Mouse (Mus musculus) hindbrain, embryonic 16.5 days (tissue): ENCODE measurements around the gene Gpr161. TPM values are rescaled to one million over a fixed set of nuclear protein-coding genes. Genes with fewer than 3 reads are reported as not detected.

Experiments used
- ATAC-seq: fragments of 200-750 bp; cut with Nextera tagmentation; 2 replicates; pipeline ENCODE4 v1.8.0; 2017; ENCODE audit warnings: moderate TSS enrichment, moderate library complexity
- H3K27ac ChIP-seq: fragments of 300-500 bp; sonication (generic); 2 replicates; pipeline ENCODE4 v1.5.1; 2014; ENCODE audit warnings: low read depth, mild to moderate bottlenecking, control low read depth, low read length, moderate library complexity
- H3K27me3 ChIP-seq: fragments of 300-500 bp; sonication (generic); replicated peaks from 2 replicates; pipeline ENCODE4 v1.6.1; 2014; ENCODE audit warnings: low read length; ENCODE audit not compliant: control insufficient read depth, insufficient read depth
- H3K36me3 ChIP-seq: fragments of 300-500 bp; sonication (generic); 2 replicates; pipeline ENCODE4 v1.6.1; 2014; ENCODE audit warnings: mild to moderate bottlenecking, low read length, moderate library complexity, mixed read lengths; ENCODE audit not compliant: control insufficient read depth, insufficient read depth
- H3K4me1 ChIP-seq: fragments of 300-500 bp; sonication (generic); 2 replicates; pipeline ENCODE4 v1.6.1; 2014; ENCODE audit warnings: low read depth, low read length; ENCODE audit not compliant: control insufficient read depth, insufficient read depth
- H3K4me2 ChIP-seq: fragments of 300-500 bp; sonication (generic); 2 replicates; pipeline ENCODE4 v1.6.1; 2014; ENCODE audit warnings: mild to moderate bottlenecking, low read length, control low read depth, moderate library complexity
- H3K4me3 ChIP-seq: fragments of 300-500 bp; sonication (generic); 2 replicates; pipeline ENCODE4 v1.5.1; 2014; ENCODE audit warnings: mild to moderate bottlenecking, low read length, control low read depth, moderate library complexity
- H3K9ac ChIP-seq: fragments of 300-500 bp; sonication (generic); 2 replicates; pipeline ENCODE4 v1.6.1; 2014; ENCODE audit warnings: low read depth, mild to moderate bottlenecking, control low read depth, low read length, moderate library complexity
- H3K9me3 ChIP-seq: fragments of 300-500 bp; sonication (generic); 2 replicates; pipeline ENCODE4 v1.6.1; 2014; ENCODE audit warnings: mild to moderate bottlenecking, low read length, moderate library complexity; ENCODE audit not compliant: control insufficient read depth
- WGBS: fragments of 180-500 bp; shearing (Covaris S2); extraction: QIAGEN DNeasy Blood & Tissue Kit; methylation state at CpG from one replicate; pipeline ENCODE4 v1.1.7; 2014; 5-methylcytosine and 5-hydroxymethylcytosine counted together
- polyA plus RNA-seq: library from polyadenylated mRNA; unstranded; fragments of >200 nt; fragmentation: Nextera tagmentation; extraction: Ambion mirVana; gene quantifications from 2 replicates; pipeline ENCODE4 v1.2.1, GENCODE M21; 2015

Gpr161 gene
- polyA plus RNA-seq, 1 experiment from 2014 or later = 3.3 TPM

- Histone ChIP-seq H3K27ac (no peak overlapping the region), H3K9me3 (no peaks in the 10 kb centered on the region), H3K4me3 (no peak overlapping the region), H3K4me1 (no peaks in the 10 kb centered on the region), H3K27me3 (no peaks in the 10 kb centered on the region), H3K4me2 (no peak overlapping the region), H3K36me3 (no peaks in the 10 kb centered on the region), H3K9ac (no peak overlapping the region)
- no peak for ATAC-seq
- WGBS = 85% methylated on average over 2 of the region's 2 CpGs
Measured at GRCm38 (mm10) chr1:165363271-165363670, 67.7 kb downstream of the Gpr161 start.

- H3K9ac ChIP-seq = no peak overlapping the region
- no peak overlapping the region for H3K4me3 ChIP-seq
- no peak for ATAC-seq
- H3K27me3 ChIP-seq = no peaks in the 10 kb centered on the region
- WGBS = 88% methylated on average over 3 of the region's 3 CpGs
- no peaks in the 10 kb centered on the region for H3K4me1 ChIP-seq
- H3K36me3 ChIP-seq = no peaks in the 10 kb centered on the region
- no peaks in the 10 kb centered on the region for H3K9me3 ChIP-seq
- H3K27ac ChIP-seq = no peak overlapping the region
- H3K4me2 ChIP-seq = no peak overlapping the region
Measured at GRCm38 (mm10) chr1:165365057-165365456, 69.5 kb downstream of the Gpr161 start.

GRCm38 (mm10) chr1:165370990-165371389 lies 75.4 kb downstream of the Gpr161 start:
- Histone ChIP-seq H3K9ac (no peak overlapping the region), H3K4me3 (no peak overlapping the region), H3K4me1 (no peaks in the 10 kb centered on the region), H3K36me3 (no peaks in the 10 kb centered on the region; the same call in 1 of the 2 replicates), H3K27me3 (no peaks in the 10 kb centered on the region), H3K27ac (no peak overlapping the region), H3K4me2 (no peak overlapping the region), H3K9me3 (no peaks in the 10 kb centered on the region)
- WGBS = 88% methylated on average over 4 of the region's 4 CpGs
- no peak for ATAC-seq

GRCm38 (mm10) chr1:165373839-165374238 lies 78.2 kb downstream of the Gpr161 start:
- 78% methylated on average over 9 of the region's 9 CpGs for WGBS
- ATAC-seq = no peak

More at GRCm38 (mm10) chr1:165373839-165374238, 78.2 kb downstream of the Gpr161 start:
- no peak overlapping the region for H3K27ac ChIP-seq
- no peak overlapping the region for H3K4me2 ChIP-seq
- no peaks in the 10 kb centered on the region for H3K27me3 ChIP-seq
- no peaks in the 10 kb centered on the region; the same call in 1 of the 2 replicates for H3K36me3 ChIP-seq
- no peak overlapping the region for H3K4me3 ChIP-seq
- H3K9ac ChIP-seq = no peak overlapping the region
- H3K4me1 ChIP-seq = no peaks in the 10 kb centered on the region
- H3K9me3 ChIP-seq = no peaks in the 10 kb centered on the region

Other genes starting within 250 kb of the Gpr161 start
- not detected in 2 replicates for gene Tbx19, start 135.0 kb upstream of the Gpr161 start, polyA plus RNA-seq
- gene Sft2d2, start 101.4 kb upstream of the Gpr161 start, polyA plus RNA-seq = 5.8 and 7.9 TPM in 2 replicates
- gene Tiprl, start 58.8 kb upstream of the Gpr161 start, polyA plus RNA-seq = 145 and 147 TPM in 2 replicates
- gene Dcaf6, start 164.7 kb downstream of the Gpr161 start, polyA plus RNA-seq = 17.7 and 19.0 TPM in 2 replicates
- gene Mpc2, start 164.8 kb downstream of the Gpr161 start, polyA plus RNA-seq = 210 and 238 TPM in 2 replicates
- 0.21 and 0.31 TPM in 2 replicates for gene Adcy10, start 189.4 kb downstream of the Gpr161 start, polyA plus RNA-seq